Mouse (Mus musculus) CD4-positive helper T cell, adult 2 months (primary cell): ENCODE measurements at regions not wholly inside any gene's neighbourhood (a gene's known extent, or its start where the extent isn't known, plus 50 kb on each side); places are given as distances from the start of the nearest gene placed in this dataset.
A peak's percentile ranks its signal among the peaks of the same experiment; 100 is the strongest.

Experiments used
- DNase-seq: peaks from one replicate; pipeline ENCODE4 v3.0.0-alpha.2; 2012; ENCODE audit warnings: low read depth, missing footprints, low spot score

DNA sequence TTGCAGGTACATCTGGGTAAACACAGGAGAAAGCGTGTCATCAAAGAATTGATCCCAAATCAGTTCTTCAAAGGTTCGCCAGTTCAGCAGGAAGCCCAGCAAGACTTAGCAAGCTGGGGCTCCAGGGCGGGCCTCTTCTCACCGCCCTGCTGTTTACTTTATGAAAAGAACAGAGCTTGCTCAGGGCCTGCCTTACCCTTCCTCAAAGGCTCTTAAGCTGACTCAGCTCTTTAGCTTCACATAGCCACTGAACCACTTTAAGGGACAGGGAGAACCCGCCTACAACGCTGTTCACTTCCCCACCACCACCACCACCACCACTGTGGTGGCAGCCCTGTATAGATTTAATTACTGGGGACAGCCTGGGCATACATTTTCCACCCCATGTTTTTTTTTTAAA, 148.5 kb downstream of the Clic5 start:
- peak; percentile 22 for DNase-seq

DNA sequence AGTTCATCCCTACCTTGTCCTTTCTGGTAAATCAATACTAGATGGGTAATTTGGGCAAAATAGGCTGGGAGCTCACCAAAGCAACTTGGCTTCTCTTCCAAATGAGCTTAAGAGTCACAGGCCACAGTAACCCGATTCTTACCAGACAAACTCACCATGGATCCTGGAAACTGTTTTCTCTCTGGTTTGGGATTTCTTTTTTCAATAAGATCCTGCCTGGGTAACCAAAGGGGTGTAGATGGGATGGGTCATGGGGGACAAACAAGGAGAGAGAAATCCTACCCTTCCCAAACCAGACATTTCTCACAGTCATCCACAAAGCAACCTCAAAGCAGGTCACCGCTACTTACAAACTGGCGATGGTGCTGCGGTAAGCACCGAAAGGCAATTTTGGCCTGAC, 148.9 kb downstream of the Clic5 start:
- no peak for DNase-seq

GRCm38 (mm10) chr17:44344542-44344941, 156.2 kb downstream of the Clic5 start:
- DNase-seq: no peak

DNA sequence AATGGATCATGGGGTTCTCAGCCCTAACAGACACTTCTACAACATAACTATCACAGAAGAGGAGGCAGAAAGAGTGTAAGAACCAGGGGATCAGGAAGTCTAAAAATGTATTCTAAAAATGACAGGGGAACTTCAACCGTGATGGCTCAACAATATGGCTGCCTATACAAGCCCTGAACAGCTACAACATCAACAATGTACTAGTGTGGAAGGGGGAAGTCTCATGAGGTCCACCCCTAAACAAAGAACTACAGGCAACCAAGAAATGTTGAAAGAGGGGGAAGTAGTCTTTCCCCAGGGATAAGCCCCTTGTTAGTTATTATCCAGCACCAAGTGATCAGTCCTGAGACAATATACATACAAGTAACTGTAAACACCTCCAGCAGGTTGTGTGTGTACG, 157.0 kb downstream of the Clic5 start:
- DNase-seq: no peak

GRCm38 (mm10) chr17:44350201-44350948, 162.0 kb downstream of the Clic5 start:
- peak; percentile 16 for DNase-seq

DNA sequence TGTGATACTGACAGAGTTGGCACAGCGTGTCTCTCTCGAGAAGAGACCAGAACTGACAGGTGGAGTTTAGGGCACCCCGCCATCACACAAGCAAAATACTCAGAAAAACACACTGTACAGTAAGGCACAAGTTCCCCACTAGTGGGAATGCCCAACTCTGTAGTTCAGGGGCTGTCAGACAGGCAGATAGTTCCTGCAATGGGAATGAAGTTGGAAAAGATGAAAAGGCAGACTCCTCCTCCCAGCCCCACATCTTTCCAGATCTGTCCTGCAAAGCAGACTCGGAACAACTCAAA, 162.5 kb downstream of the Clic5 start:
- no peak for DNase-seq

DNA sequence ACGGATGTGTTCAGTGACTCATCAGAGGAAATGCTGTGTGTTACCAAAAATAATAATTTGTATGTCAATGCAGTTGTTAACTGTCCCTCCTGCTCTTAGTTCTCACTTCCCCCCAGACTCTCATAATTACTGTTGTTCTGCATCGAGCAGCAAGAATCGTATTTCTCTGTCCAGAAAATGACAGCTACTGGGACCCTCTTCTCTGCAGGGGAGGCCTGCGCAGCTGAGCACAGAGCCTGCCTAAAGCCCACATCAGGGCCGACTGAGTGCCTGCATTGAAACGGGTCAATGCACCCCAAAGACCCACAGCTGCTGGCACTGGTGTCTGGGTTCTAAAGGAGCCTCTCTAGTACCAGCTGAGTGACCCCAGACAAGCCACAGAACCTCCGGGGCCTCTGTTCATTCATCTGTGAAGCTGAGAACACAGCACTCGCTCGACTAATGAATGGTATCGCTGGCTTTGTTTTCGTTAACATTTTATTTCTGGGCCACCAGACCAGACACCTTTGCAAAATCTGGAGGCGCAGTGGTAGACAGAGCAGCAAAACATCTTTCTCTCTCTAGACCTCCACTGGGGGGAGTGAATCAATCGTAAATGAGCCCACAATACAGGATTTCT, 163.2 kb downstream of the Clic5 start:
- DNase-seq: no peak

DNA sequence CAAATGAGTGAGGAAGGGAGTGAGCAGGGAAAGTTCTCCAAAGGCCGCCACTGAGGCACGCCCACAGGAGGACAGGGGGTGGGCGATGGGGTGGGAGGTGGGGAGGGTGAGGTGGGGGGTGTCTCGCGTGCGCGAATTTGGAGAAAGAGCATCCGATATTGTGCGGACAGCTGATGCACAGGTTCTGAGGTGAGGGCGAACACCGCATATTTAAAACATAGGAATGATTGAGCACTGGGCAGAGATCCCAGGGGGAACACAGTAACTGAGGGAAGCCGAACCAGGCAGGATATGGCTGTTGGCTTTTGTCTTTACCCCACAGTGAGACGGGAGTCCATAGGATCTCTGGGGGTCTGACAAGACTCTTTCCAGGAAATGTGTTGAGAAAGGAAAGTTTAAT, 163.8 kb downstream of the Clic5 start:
- DNase-seq: no peak

DNA sequence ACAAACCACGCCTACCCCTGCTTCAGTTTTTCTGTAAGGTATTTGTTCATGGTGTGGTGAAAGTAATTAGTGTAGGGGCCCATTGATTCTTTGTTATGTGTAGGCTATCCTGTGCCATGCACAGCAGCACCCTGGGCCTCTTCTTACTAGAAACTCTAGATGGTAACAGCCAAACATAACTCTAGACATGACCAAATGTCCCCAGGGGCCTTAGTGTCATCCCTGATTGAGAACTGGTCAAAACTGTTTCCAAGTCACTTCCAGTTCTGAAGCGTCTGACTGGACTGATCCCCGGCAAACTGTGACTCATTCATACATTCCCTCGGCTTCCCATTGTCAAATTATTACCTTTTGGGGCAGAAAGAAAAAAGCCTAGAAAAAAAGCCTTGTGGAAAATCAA, 174.7 kb downstream of the Clic5 start:
- DNase-seq: no peak

- DNase-seq: no peak
Measured at GRCm38 (mm10) chr17:44364494-44364893, 176.1 kb downstream of the Clic5 start.

DNA sequence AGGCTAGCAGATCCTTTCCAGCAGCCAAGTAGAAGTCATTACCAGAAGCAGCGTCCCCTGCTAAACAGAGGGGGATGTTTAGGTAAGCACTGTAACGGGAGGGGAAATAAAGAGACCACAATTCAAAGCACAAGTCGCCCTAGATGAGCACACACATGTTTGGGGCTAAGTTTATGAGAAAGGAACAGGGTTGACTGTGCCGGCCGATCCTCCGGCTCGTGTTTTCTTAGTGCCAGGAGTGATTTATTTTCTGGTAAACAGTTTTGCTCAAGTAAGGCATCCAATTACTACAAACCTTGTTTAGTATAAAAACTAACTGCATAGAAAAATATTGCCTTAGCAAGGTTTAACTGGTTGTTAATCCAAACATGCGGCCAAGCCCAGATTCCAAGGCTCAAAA, 178.1 kb downstream of the Clic5 start:
- DNase-seq: no peak

GRCm38 (mm10) chr17:44367561-44367960, 179.2 kb downstream of the Clic5 start:
- no peak for DNase-seq

GRCm38 (mm10) chr17:44370966-44371465, 182.6 kb downstream of the Clic5 start:
- no peak for DNase-seq

GRCm38 (mm10) chr17:44371620-44372019, 183.2 kb downstream of the Clic5 start:
- DNase-seq: no peak

- no peak for DNase-seq
Measured at GRCm38 (mm10) chr17:44373744-44374456, 185.5 kb downstream of the Clic5 start.

- DNase-seq: no peak
Measured at GRCm38 (mm10) chr17:44378391-44378790, 190.0 kb downstream of the Clic5 start.

GRCm38 (mm10) chr17:44388916-44389315, 200.5 kb downstream of the Clic5 start:
- no peak for DNase-seq

- DNase-seq: no peak
Measured at GRCm38 (mm10) chr17:44397829-44398228, 209.4 kb downstream of the Clic5 start.

DNA sequence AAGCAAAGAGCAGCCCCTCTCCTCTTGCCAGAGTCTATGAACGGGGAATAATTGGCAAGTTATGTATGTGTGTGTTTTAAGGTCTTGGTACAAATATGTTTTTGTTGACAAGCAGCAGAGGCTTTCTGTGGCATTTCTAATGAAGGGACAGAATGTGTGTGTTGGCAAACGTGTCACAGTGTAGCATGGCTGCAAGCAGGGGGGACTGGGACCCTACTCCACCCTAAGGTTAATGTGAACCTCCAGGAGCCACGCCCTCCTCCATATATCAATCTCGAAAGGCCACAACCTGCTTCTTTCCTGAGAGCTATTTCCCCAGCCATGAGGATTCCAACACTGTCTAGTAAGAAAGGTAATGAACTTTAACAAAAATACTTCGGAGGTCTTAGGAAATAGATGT, 209.8 kb downstream of the Clic5 start:
- DNase-seq: no peak

DNA sequence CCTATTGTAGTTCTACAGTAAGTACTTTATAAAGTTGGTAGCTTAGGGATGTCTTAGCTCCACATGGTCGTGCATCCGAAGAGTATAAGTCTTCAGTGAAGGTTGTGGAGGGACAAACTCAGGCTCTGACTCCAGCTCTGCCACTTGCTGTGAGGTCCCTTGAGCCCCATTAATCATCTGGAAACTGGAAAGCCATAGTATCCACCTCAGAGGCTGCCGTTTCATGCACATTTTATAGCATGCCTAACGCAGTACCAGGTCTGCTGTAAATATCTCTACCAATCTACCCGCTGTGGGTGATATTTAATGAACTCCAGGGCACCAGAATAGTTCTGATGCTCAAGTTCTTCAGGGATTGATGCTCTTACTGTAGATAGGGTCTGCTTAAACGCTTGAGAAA, 216.5 kb downstream of the Clic5 start:
- no peak for DNase-seq

DNA sequence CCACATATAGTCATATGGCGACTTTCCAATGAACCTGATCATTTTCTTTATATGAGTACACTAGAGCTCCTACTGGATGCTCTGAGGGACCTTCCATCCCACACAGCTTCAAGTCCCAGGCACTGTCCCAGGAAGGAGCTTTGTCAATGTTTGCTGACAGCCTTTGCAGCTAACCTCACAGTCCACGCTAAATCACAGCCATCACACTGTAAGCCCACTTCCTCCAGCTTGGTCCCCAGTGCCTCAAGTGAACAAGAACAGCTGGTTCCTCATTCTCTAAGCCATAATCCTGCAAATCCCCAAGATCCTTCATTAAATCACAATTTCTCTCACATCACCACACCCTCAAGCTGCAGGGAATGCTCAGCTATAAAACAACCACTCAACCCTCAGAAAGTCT, 222.6 kb downstream of the Clic5 start:
- DNase-seq: no peak

DNA sequence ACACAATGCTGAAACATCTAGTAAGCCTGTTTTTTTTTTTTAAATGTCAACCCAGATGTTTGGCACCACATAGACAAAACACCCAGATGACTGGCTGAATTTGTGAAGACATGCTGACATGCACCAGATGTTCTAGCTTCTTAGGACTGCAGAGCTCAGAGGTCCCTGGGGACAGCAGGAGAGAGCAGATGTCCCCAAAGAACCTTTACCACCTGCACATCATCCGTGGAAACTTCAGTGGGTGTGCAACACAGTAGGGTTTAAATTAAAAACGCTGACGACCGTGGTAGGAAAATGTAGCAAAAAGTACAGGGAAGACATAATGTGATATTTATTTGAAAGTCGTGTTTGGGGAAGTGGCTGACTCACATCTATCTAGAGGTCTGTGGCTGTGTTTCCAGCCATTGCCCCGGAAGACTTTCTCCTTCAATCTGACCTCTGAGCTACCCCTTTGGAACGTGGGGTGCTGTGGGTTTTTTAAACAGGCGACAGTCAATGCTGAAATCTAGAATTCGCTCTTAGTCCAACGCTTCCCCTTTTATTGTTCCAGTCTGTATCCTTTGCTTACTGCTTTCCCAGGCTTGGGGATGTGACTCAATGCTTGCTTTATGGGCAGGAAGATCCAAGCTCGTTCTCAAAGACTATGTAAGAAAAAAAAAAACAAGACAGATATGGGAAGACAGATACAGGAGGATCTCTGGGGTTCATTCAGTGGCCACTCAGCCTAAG, 230.5 kb downstream of the Clic5 start:
- no peak for DNase-seq
